Mouse (Mus musculus) hindbrain, embryonic 13.5 days (tissue): ENCODE results near the gene Dhcr24. TPM values are rescaled to one million over a fixed set of nuclear protein-coding genes. Genes with fewer than 3 reads are reported as not detected.

ENCODE experiments used
- ATAC-seq: fragments of 200-750 bp; cut with Nextera tagmentation; 2 replicates; pipeline ENCODE4 v1.8.0; 2017; ENCODE audit warnings: moderate TSS enrichment; ENCODE audit not compliant: low FRiP score
- H3K27ac ChIP-seq: fragments of 300-500 bp; sonication (generic); 2 replicates; pipeline ENCODE4 v1.5.1; 2015; ENCODE audit warnings: inconsistent platforms, mild to moderate bottlenecking, moderate library complexity
- H3K27me3 ChIP-seq: fragments of 300-500 bp; sonication (generic); 2 replicates; pipeline ENCODE4 v1.6.1; 2015; ENCODE audit warnings: mild to moderate bottlenecking, inconsistent platforms
- H3K36me3 ChIP-seq: fragments of 300-500 bp; sonication (generic); 2 replicates; pipeline ENCODE4 v1.6.1; 2015; ENCODE audit warnings: mild to moderate bottlenecking, inconsistent platforms
- H3K4me1 ChIP-seq: fragments of 300-500 bp; sonication (generic); replicated peaks from 2 replicates; pipeline ENCODE4 v1.6.1; 2015; ENCODE audit warnings: inconsistent platforms
- H3K4me2 ChIP-seq: fragments of 300-500 bp; sonication (generic); 2 replicates; pipeline ENCODE4 v1.6.1; 2015; ENCODE audit warnings: inconsistent platforms, mild to moderate bottlenecking, moderate library complexity
- H3K4me3 ChIP-seq: fragments of 300-500 bp; sonication (generic); 2 replicates; pipeline ENCODE4 v1.5.1; 2015; ENCODE audit warnings: mild to moderate bottlenecking, inconsistent platforms
- H3K9ac ChIP-seq: fragments of 300-500 bp; sonication (generic); 2 replicates; pipeline ENCODE4 v1.6.1; 2015; ENCODE audit warnings: mild to moderate bottlenecking, inconsistent platforms
- H3K9me3 ChIP-seq: fragments of 300-500 bp; sonication (generic); 2 replicates; pipeline ENCODE4 v1.6.1; 2016; ENCODE audit warnings: inconsistent platforms
- WGBS: fragments of 180-500 bp; shearing (Covaris S2); methylation state at CpG from one replicate; pipeline ENCODE4 v1.1.7; 2015; 5-methylcytosine and 5-hydroxymethylcytosine counted together
- polyA plus RNA-seq: library from polyadenylated mRNA; unstranded; fragments of >200 nt; fragmentation: Nextera tagmentation; extraction: Ambion mirVana; gene quantifications from 2 replicates; pipeline ENCODE4 v1.2.1, GENCODE M21; 2015

Dhcr24 gene
- polyA plus RNA-seq, 1 experiment from 2014 or later, result 6.5 TPM

DNA sequence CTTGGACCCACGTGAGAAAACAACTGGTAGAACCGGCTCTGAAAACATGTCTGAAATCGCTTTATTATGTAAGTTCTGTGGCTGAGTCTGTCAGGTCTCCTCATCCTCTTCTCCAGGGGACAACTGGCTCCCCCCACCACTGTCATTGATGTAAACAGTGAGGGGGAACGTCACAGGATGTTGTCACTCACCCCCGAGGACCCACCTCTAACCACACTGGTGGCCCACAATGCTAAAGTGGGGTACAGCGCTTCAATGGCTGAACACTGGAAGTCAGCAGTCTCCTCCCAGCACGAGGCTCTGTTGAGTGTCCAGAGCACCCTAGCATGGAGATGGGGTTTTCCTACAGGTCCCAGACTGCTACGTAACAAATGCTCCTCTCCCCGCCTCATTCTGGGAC is 30.0 kb downstream of the Dhcr24 start:
- Histone ChIP-seq H3K9me3 (no peaks in the 10 kb centered on the region), H3K27ac (no peak overlapping the region), H3K4me1 (no peaks in the 10 kb centered on the region), H3K4me3 (no peak overlapping the region), H3K27me3 (no peaks in the 10 kb centered on the region), H3K4me2 (no peak overlapping the region), H3K9ac (no peak overlapping the region), H3K36me3 (peaks cover 53% of the 10 kb centered on the region)
- 87% methylated on average over 9 of the region's 9 CpGs for WGBS
- no peak for ATAC-seq

DNA sequence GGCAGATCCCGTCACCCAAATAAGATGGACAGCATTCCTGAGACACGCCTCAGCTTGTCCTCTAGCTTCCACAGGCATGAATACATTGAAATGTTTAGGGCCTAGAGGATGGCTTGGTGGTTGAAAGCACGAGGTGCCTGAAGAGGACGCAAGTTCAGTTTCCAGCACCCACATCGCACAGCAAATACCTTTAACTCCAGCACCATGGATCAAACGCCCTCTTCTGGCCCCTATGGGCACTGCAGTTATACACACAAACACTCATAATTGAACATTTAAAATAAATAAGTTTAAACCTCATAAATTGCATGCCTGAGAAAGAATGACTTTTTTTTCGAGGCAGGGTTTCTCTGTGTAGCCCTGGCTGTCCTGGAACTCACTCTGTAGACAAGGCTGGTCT is 32.8 kb downstream of the Dhcr24 start:
- Histone ChIP-seq H3K4me3 (no peak overlapping the region), H3K4me1 (no peaks in the 10 kb centered on the region), H3K27me3 (no peaks in the 10 kb centered on the region), H3K27ac (no peak overlapping the region), H3K36me3 (peaks cover 26% of the 10 kb centered on the region), H3K9me3 (no peaks in the 10 kb centered on the region), H3K4me2 (no peak overlapping the region), H3K9ac (no peak overlapping the region)
- WGBS, result 70% methylated on average over 7 of the region's 7 CpGs
- no peak for ATAC-seq

DNA sequence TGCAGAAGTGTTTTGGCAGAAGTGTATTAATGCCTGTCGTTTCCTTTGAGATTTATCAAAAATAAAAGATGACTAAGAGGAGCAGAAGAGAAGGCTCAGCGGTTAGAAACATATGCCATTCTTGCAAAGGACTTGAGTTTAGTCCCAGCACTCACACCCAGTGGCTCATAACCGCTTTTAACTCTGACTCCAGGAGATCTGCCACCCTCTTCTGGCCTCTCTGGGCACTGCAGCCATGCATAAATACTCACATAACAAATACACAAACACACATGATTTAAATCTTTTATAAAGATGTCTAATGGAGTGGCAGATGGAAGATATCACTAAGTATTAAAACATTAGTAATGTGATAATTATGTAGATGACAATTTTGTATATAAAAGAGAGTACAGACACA is 35.4 kb downstream of the Dhcr24 start:
- H3K4me2 ChIP-seq, result no peak overlapping the region
- 71% methylated on average over 3 of the region's 3 CpGs for WGBS
- H3K27me3 ChIP-seq, result no peaks in the 10 kb centered on the region
- H3K27ac ChIP-seq, result no peak overlapping the region
- H3K4me1 ChIP-seq, result no peaks in the 10 kb centered on the region
- peaks cover 3% of the 10 kb centered on the region; the same call in 1 of the 2 replicates for H3K36me3 ChIP-seq
- ATAC-seq, result no peak
- no peak overlapping the region for H3K9ac ChIP-seq
- no peaks in the 10 kb centered on the region for H3K9me3 ChIP-seq
- H3K4me3 ChIP-seq, result no peak overlapping the region

- no peaks in the 10 kb centered on the region for H3K36me3 ChIP-seq
- no peaks in the 10 kb centered on the region for H3K27me3 ChIP-seq
- H3K4me3 ChIP-seq, result no peak overlapping the region
- H3K27ac ChIP-seq, result no peak overlapping the region
- H3K4me2 ChIP-seq, result no peak overlapping the region
- H3K4me1 ChIP-seq, result no peaks in the 10 kb centered on the region
- H3K9ac ChIP-seq, result no peak overlapping the region
- ATAC-seq, result no peak
- 69% methylated on average over 9 of the region's 9 CpGs for WGBS
- no peaks in the 10 kb centered on the region for H3K9me3 ChIP-seq
These were observed 36.2 kb downstream of the Dhcr24 start for GRCm38 (mm10) chr4:106597055-106597454.

GRCm38 (mm10) chr4:106597741-106598140 is 36.9 kb downstream of the Dhcr24 start:
- H3K4me3 ChIP-seq, result no peak overlapping the region
- no peaks in the 10 kb centered on the region for H3K27me3 ChIP-seq
- H3K9ac ChIP-seq, result no peak overlapping the region
- H3K9me3 ChIP-seq, result no peaks in the 10 kb centered on the region
- H3K4me2 ChIP-seq, result no peak overlapping the region
- H3K36me3 ChIP-seq, result no peaks in the 10 kb centered on the region
- WGBS, result 91% methylated on average over 4 of the region's 4 CpGs
- no peaks in the 10 kb centered on the region for H3K4me1 ChIP-seq
- no peak for ATAC-seq
- H3K27ac ChIP-seq, result no peak overlapping the region

- H3K4me2 ChIP-seq, result no peak overlapping the region
- 43% methylated on average over 1 of the region's 1 CpGs for WGBS
These were observed 38.6 kb downstream of the Dhcr24 start for GRCm38 (mm10) chr4:106599415-106599814.

GRCm38 (mm10) chr4:106600770-106601169 is 39.9 kb downstream of the Dhcr24 start:
- H3K36me3 ChIP-seq, result no peaks in the 10 kb centered on the region
- no peaks in the 10 kb centered on the region for H3K9me3 ChIP-seq
- H3K4me1 ChIP-seq, result no peaks in the 10 kb centered on the region
- no peak overlapping the region for H3K4me3 ChIP-seq
- no peak overlapping the region for H3K9ac ChIP-seq
- ATAC-seq, result no peak
- no peaks in the 10 kb centered on the region for H3K27me3 ChIP-seq
- no peak overlapping the region for H3K27ac ChIP-seq
- WGBS, result 83% methylated on average over 4 of the region's 4 CpGs
- no peak overlapping the region for H3K4me2 ChIP-seq

More at GRCm38 (mm10) chr4:106599415-106599814, 38.6 kb downstream of the Dhcr24 start:
- Histone ChIP-seq H3K4me1 (no peaks in the 10 kb centered on the region), H3K4me3 (no peak overlapping the region), H3K27me3 (no peaks in the 10 kb centered on the region), H3K9me3 (no peaks in the 10 kb centered on the region), H3K27ac (no peak overlapping the region), H3K36me3 (no peaks in the 10 kb centered on the region), H3K9ac (no peak overlapping the region)
- ATAC-seq, result no peak

- Histone ChIP-seq H3K36me3 (no peaks in the 10 kb centered on the region), H3K27ac (no peak overlapping the region), H3K9me3 (no peaks in the 10 kb centered on the region), H3K27me3 (no peaks in the 10 kb centered on the region), H3K4me1 (peaks cover 7% of the 10 kb centered on the region; the same call in 1 of the 2 replicates), H3K9ac (peak overlapping the region; percentile 46; the same call in 1 of the 2 replicates), H3K4me3 (peak overlapping the region; percentile 16; the same call in 1 of the 2 replicates), H3K4me2 (peak overlapping the region; percentile 43)
- ATAC-seq, result peak; percentile 92
- WGBS, result 42% methylated on average over 18 of the region's 18 CpGs
These were observed 46.1 kb downstream of the Dhcr24 start for GRCm38 (mm10) chr4:106606639-106607554.

GRCm38 (mm10) chr4:106607905-106608304 is 47.1 kb downstream of the Dhcr24 start:
- no peak for ATAC-seq
- no peaks in the 10 kb centered on the region for H3K36me3 ChIP-seq
- peaks cover 7% of the 10 kb centered on the region; the same call in 1 of the 2 replicates for H3K4me1 ChIP-seq
- H3K9ac ChIP-seq, result no peak overlapping the region
- no peak overlapping the region for H3K27ac ChIP-seq
- 100% methylated on average over 1 of the region's 1 CpGs for WGBS
- no peaks in the 10 kb centered on the region for H3K27me3 ChIP-seq
- H3K9me3 ChIP-seq, result no peaks in the 10 kb centered on the region
- H3K4me3 ChIP-seq, result no peak overlapping the region
- H3K4me2 ChIP-seq, result no peak overlapping the region

GRCm38 (mm10) chr4:106613105-106613504 is 52.3 kb downstream of the Dhcr24 start:
- no peak overlapping the region for H3K4me3 ChIP-seq
- no peak for ATAC-seq
- peaks cover 23% of the 10 kb centered on the region for H3K27me3 ChIP-seq
- H3K27ac ChIP-seq, result no peak overlapping the region
- no peaks in the 10 kb centered on the region for H3K36me3 ChIP-seq
- no peak overlapping the region for H3K4me2 ChIP-seq
- 82% methylated on average over 8 of the region's 8 CpGs for WGBS
- peaks cover 13% of the 10 kb centered on the region for H3K4me1 ChIP-seq
- no peak overlapping the region for H3K9ac ChIP-seq
- H3K9me3 ChIP-seq, result no peaks in the 10 kb centered on the region

DNA sequence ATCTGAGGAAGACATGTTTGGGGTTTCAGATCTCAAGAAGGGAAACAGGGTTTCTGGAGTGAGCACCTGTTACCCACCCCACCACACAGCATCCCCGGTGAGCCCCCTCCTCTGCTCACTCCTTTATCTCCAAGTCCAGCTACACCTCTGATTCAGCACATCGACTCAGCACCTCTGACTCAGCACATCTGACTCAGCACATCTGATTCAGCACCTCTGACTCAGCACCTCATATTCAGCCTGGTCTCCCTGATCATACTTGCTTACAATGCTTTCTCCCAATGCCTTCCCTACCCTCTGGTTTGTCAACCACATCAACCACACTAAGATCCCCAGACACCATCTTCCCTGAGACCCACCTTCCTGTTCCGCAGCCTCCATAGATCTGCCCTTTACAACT is 52.7 kb downstream of the Dhcr24 start:
- Histone ChIP-seq H3K9ac (no peak overlapping the region), H3K4me2 (no peak overlapping the region), H3K9me3 (no peaks in the 10 kb centered on the region), H3K4me3 (no peak overlapping the region), H3K4me1 (peaks cover 13% of the 10 kb centered on the region), H3K27me3 (peaks cover 23% of the 10 kb centered on the region), H3K36me3 (no peaks in the 10 kb centered on the region), H3K27ac (no peak overlapping the region)
- WGBS, result 81% methylated on average over 3 of the region's 3 CpGs
- ATAC-seq, result no peak

DNA sequence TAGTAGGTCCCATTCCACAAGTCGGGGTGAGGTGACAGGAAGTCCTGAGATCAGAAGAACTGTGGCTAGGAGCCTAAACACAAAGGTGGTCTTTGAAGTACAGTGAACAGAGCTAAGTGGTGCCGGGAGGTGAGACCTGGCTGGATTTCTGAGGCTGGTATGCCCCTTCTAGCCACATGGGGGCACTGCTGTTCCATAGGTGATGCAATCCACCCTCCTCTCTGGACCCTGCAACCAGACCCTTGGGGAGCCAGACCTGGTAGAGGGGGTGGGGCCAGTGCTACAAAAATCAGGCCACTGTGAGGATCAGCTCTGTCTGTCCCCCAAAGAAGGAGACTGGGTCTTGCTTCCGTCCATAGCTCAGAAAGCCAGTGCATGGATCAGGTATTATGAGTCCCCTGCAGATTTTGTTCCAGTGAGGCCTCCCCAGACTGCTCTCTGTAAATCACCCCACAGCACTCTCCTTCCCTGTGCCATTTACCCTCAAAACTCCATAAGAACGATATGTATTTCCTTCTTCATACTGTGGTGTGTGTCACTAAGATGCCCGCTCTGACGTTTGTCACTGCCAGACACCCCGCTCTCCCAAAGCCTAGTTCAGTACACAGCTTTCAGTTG is 53.5 kb downstream of the Dhcr24 start:
- Histone ChIP-seq H3K27me3 (peaks cover 26% of the 10 kb centered on the region), H3K9ac (no peak overlapping the region; the same call in 1 of the 2 replicates), H3K4me2 (no peak overlapping the region), H3K4me1 (peaks cover 13% of the 10 kb centered on the region), H3K9me3 (no peaks in the 10 kb centered on the region), H3K4me3 (no peak overlapping the region), H3K36me3 (no peaks in the 10 kb centered on the region), H3K27ac (no peak overlapping the region)
- ATAC-seq, result peak; percentile 76
- 39% methylated on average over 7 of the region's 7 CpGs for WGBS
